Mouse (Mus musculus) frontal cortex, postnatal 14 days (tissue): Measurements from ENCODE around the gene Ryr2.
"Not testable (repeated sequence)": the region's sequence is repeated elsewhere in the genome, so short reads cannot be mapped to it uniquely, and the experiment has no call there.

Experiments
- DNase-seq, 2 experiments: peaks; one replicate each; pipeline ENCODE4 v3.0.0; 2022; ENCODE audit warnings: low spot score in 2 of 2

Ryr2 gene

GRCm38 (mm10) chr13:11941724-11942123, 165.0 kb downstream of the Ryr2 start:
- DNase-seq, result no peak

GRCm38 (mm10) chr13:11934297-11935060, 172.3 kb downstream of the Ryr2 start:
- DNase-seq, result not testable (repeated sequence)

DNA sequence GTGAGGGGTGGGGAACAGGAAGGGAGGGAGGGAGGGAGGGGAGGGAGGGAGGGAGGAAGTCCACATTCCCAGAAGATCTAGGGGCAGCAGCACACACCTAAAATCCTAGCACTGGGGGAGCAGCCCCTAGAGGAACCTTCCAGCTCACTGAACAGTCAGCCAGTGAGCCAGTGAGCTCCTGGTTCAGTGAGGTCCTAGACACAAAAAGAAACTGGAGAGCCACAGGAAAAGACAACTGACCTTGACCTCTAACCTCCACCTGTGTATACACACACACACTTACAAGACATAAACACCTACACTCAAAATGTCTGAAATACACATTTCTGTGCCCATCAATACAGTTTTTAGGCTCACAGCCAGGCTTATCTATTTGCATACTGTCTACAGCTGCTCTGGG, 173.4 kb downstream of the Ryr2 start:
- no peak for DNase-seq

- no peak for DNase-seq
These were observed 178.0 kb downstream of the Ryr2 start for GRCm38 (mm10) chr13:11928709-11929108.

DNA sequence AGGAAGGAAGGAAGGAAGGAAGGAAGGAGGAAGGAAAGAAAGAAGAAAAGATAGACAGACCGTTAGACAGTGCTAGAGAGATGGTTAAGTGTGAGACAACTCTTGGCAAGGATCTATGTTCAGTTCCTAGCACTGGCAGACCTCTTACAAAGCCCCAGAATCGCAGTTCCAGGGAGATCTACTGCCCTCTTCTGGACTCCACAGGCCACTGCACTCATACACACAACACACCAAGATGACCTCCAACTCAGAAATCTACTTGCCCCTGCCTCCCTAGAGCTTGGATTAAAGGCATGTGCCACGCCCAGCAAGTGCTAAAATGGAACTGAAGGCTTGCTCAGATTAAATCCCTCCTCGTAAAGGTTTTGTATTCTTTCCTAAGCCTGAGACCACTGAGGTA, 179.0 kb downstream of the Ryr2 start:
- DNase-seq, result no peak

DNA sequence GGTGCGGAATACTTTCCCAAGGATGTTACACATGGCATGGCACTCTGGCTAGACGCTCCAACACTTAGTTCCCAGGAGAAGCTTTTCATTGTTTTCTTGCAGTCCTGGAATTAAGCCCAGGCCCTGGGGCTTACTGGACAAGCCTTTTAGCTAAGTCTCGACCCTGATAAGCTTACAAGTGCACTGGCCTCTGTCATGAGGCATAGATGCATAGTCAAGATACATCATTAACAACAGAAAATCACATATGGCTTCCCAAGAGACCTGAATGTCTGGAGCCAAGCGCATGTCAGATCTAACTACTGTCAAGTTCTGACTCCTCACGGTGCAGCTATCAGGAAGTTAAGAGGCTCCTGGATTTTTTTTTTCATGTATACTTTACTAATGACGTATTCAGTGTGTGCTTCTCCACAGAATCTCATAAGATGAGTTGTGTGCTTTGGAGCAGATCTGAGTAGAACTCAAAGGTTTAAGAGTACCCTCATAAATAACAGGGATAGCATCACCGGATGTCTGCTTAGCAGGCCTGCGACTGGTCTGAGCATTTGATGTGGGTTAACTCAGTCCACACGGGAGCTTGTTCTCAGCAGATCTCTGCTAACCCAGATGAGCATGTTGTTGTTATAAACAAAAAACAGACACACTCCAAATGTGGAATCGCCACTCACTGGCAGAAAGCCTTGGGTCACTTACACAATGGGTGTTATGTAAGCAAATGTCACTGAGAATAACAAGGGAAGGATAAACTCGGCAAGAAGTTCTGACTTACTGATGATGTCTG, 179.8 kb downstream of the Ryr2 start:
- DNase-seq, result no peak

DNA sequence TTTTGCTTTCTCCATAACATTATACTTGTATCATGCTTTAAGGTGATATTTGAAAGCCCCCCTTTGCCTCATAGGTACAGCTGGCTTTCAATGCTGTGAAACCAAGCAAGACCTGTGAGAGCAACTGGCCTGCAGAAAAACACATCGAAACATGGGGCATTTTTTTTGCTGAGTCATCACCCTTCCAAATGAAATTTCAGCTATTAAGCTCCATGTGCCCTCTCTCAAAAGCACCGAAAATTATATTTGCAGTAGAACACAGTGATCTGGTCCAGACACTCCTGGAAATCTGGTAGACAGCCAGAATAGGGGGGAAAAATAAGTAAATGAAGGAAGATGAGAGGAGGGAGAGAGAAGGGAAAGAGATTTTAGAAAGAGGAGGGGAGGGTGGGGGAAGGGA, 180.5 kb downstream of the Ryr2 start:
- DNase-seq, result no peak

DNA sequence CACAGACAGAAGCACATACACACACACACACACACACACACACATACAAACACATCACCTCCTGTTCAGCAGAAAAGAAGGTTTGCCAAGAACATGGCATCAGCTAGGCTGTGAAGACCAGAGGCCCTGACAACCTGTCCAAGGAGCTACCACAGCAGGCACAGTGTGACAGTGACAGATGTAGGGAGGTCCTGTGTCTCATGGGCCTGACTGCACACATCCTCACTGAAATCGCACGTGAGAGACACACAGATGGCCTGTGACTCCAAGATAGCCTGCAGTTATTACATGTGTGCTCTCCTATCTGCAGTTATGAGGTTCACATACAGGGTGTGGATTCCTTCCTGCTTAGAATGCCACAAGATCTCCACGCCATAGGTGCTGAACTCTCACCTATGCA, 182.0 kb downstream of the Ryr2 start:
- DNase-seq, result no peak

DNA sequence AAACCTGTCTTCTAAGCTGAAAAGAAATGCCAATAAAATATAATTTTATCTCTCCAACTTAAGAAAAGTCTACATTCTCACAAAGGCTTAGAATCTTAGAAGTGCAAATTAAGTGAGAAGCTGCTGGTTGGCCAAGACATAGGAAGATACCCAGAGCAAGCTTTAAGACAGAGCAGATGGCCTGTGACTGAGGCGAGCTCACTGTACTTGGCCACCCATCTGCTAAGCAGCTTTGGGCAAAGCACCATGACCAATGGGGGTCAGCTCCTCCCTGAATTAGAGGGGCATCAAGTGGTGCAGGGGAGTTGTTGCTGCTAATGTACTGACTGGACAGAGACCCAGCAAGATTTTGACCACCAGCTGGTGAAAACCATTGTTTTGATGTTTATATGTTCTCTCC, 186.2 kb downstream of the Ryr2 start:
- no peak for DNase-seq

GRCm38 (mm10) chr13:11919448-11919847, 187.3 kb downstream of the Ryr2 start:
- DNase-seq, result no peak

GRCm38 (mm10) chr13:11915619-11916018, 191.1 kb downstream of the Ryr2 start:
- DNase-seq, result no peak

- no peak for DNase-seq
These were observed 192.1 kb downstream of the Ryr2 start for GRCm38 (mm10) chr13:11914682-11915081.

DNA sequence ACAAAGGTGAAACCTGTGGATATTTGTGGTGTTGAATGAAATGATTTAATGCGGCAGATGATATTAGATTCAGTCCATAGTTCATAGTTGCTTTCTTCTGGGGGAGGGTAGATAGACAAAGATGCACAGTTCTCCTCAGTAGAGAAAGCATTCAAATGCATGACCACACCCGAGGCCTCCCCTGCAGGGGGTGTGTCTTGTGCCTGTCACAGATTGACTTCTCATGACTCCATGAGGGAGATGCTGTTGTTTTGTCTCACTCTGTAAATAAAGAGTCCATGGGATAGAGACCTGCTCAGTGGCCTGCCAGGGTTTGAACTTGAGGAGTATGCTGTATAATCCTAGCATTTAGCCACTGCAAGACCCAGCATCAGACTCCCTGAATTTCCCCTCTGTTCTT, 194.5 kb downstream of the Ryr2 start:
- DNase-seq, result no peak

DNA sequence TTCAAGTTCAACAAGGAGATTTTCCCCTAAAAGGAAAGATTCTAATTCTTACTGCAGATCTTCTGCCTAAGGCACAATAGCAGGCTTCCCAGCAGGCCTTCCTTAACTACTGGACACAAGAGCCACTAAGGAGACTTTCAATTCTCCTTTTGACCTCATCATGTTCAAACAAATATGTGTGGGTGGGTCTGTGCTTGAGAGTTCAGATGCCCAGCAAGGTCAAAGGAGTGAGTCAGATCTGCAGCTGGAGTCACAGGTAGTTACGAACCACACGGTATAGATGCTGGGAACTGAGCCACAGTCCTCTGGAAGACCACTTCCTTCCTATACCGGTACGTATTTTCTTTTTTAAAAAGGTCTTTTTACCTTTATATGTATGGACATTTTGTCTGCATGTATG, 198.6 kb downstream of the Ryr2 start:
- DNase-seq, result no peak

GRCm38 (mm10) chr13:11905126-11905525, 201.6 kb downstream of the Ryr2 start:
- DNase-seq, result no peak

GRCm38 (mm10) chr13:11903272-11903671, 203.5 kb downstream of the Ryr2 start:
- no peak for DNase-seq

GRCm38 (mm10) chr13:11902856-11903255, 203.9 kb downstream of the Ryr2 start:
- no peak for DNase-seq

GRCm38 (mm10) chr13:11900631-11901030, 206.1 kb downstream of the Ryr2 start:
- DNase-seq, result no peak

- DNase-seq, result no peak
These were observed 211.1 kb downstream of the Ryr2 start for GRCm38 (mm10) chr13:11895631-11896030.

GRCm38 (mm10) chr13:11891739-11892138, 215.0 kb downstream of the Ryr2 start:
- DNase-seq, result no peak

DNA sequence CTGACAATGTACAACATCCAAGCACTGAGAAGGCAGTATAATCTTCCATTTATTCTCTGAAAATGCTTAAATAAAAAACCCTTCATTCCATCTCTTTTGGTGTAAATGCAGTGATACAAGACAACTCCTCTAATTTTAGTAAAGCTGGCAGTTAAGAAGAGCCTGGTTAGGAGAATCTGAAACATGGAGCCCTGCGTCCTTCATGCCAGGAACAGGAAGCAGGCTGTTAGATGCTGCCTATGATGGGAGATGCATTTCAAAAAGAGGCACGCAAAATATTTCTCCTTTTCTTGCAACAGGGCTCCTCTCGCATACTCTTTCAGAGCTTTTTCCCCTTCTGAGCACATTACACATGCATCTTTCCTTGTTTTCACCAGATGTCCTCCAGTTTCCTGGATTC, 215.6 kb downstream of the Ryr2 start:
- no peak for DNase-seq

DNA sequence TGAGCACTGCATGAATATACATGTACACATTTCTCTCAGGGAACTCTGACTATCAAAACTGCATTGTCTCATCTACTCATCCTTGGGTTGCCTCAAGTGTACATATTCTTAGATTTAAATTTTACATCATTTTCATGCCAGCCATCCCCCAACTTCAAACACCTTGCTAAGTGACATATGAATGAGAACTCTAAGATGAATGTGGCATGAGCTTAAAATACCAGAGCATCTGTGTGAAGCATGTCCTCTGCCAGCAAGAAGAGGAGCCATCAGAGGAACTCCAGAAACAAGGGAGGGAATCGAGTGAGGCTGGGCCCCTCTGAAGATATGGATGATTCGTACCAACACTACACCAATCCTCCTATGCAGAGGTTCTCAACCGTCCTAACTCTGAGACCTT, 222.6 kb downstream of the Ryr2 start:
- no peak for DNase-seq

- DNase-seq, result no peak
These were observed 224.4 kb downstream of the Ryr2 start for GRCm38 (mm10) chr13:11882359-11882758.
